Mouse (Mus musculus): ENCODE measurements at regions not wholly inside any gene's neighbourhood (a gene's known extent, or its start where the extent isn't known, plus 50 kb on each side); places are given as distances from the start of the nearest gene placed in this dataset.
A peak's percentile ranks its signal among the peaks of the same experiment; 100 is the strongest.

DNA sequence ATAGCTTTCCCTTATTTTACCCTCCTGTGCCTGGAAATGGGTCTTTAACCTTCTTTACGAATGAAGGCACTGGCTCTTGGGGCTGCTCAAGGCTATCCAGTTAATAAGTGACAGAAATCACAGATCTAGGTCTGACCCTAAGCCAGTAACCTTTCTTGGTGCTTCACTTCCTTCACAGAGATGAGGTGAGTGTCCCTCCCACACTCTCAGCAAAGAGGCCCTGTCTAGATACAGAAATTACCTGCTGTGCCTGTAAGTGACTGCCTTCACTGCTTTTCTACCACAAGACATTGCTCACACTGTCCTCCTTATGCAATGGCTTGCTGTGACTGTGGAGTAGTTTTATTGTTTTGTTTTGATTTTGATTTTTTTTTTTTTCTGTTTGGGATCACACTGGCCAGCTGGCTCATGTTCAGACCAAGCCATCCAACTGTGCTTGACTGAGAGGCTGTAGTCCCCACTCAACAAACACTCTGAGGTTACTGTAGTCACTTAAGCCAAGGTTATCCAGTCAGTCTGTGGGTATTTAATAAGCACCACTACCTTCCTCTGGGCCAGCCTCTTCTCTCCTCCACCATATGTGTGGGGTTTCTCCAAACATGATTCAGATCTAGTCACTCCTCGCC is 73.3 kb upstream of the Tmem17 start:
- Histone ChIP-seq H3K79me2 (ENCODE audit: control insufficient read depth, insufficient read depth) (no peaks in the 10 kb centered on the region), H3K27me3 (ENCODE audit: control insufficient read depth, insufficient read depth, insufficient read length) (no peaks in the 10 kb centered on the region), H3ac (ENCODE audit: control insufficient read depth, insufficient read length) (no peak overlapping the region), H3K4me2 (ENCODE audit: low read depth) (no peak overlapping the region), H3K4me3 (no peak overlapping the region), H3K36me3 (ENCODE audit: control insufficient read depth, insufficient read depth) (no peaks in the 10 kb centered on the region)
- TF ChIP-seq MYOD1 (IDR thresholded peaks at IDR 0.05; ENCODE audit: control insufficient read depth in 1 of 3, insufficient read length in 2 of 3, low read depth in 2 of 3), result no peak
- no peak for TF ChIP-seq REST (IDR thresholded peaks at IDR 0.05; ENCODE audit: insufficient read depth, insufficient read length)
- no peak for TF ChIP-seq MAX (IDR thresholded peaks at IDR 0.05; ENCODE audit: low read depth)
- no peak for TF ChIP-seq TCF12 (IDR thresholded peaks at IDR 0.05; ENCODE audit: insufficient read depth, poor library complexity, severe bottlenecking)
- no peak for TF ChIP-seq POLR2AphosphoS2 (IDR thresholded peaks at IDR 0.05; ENCODE audit: insufficient read length, low read depth)
- no peak for TF ChIP-seq POLR2A (IDR thresholded peaks at IDR 0.05; ENCODE audit: insufficient read length, low read depth)
- no peak for TF ChIP-seq E2F4 (IDR thresholded peaks at IDR 0.05; ENCODE audit: insufficient read depth)
- TF ChIP-seq SRF (IDR thresholded peaks at IDR 0.05; ENCODE audit: control insufficient read depth, insufficient read length, low read depth), result no peak
- TF ChIP-seq USF1 (IDR thresholded peaks at IDR 0.05; ENCODE audit: low read depth), result no peak

DNA sequence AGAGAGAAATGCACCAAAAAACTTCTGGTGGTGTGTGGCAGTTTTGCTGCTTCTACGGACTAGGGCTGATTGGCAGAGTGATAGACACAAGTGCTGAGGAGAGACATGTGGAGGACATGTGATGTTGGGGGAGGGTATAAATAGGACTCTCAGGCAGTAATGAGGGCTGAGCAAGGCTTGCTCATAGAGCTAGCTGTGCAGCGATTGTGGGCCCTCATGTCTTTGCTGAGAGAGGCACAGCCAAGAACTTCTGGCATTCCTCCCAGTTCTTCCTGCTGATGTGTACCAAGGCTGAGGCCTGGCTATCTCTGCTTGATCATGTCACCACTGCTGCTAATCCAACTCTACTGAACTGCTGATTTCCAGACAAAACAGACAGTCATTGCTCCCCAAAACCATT is 71.4 kb upstream of the Tmem17 start:
- H3ac ChIP-seq (ENCODE audit: control insufficient read depth, insufficient read length), result no peak overlapping the region
- H3K79me2 ChIP-seq (ENCODE audit: control insufficient read depth, insufficient read depth), result no peaks in the 10 kb centered on the region
- H3K4me3 ChIP-seq, result no peak overlapping the region
- no peaks in the 10 kb centered on the region for H3K36me3 ChIP-seq (ENCODE audit: control insufficient read depth, insufficient read depth)
- H3K4me2 ChIP-seq (ENCODE audit: low read depth), result no peak overlapping the region
- TF ChIP-seq MYOD1 (IDR thresholded peaks at IDR 0.05; ENCODE audit: control insufficient read depth in 1 of 3, insufficient read length in 2 of 3, low read depth in 2 of 3), result peak in 2 of 3 experiments; percentile 5 to 58
- TF ChIP-seq POLR2AphosphoS2 (IDR thresholded peaks at IDR 0.05; ENCODE audit: insufficient read length, low read depth), result no peak
- peak; percentile 62 for TF ChIP-seq USF1 (IDR thresholded peaks at IDR 0.05; ENCODE audit: low read depth)
- H3K27me3 ChIP-seq (ENCODE audit: control insufficient read depth, insufficient read depth, insufficient read length), result no peaks in the 10 kb centered on the region

GRCm38 (mm10) chr11:22453161-22453560 is 58.7 kb upstream of the Tmem17 start:
- H3K79me2 ChIP-seq (ENCODE audit: control insufficient read depth, insufficient read depth), result no peaks in the 10 kb centered on the region
- no peaks in the 10 kb centered on the region for H3K27me3 ChIP-seq (ENCODE audit: control insufficient read depth, insufficient read depth, insufficient read length)
- no peak overlapping the region for H3K4me2 ChIP-seq (ENCODE audit: low read depth)
- H3K4me3 ChIP-seq, result no peak overlapping the region
- no peak overlapping the region for H3ac ChIP-seq (ENCODE audit: control insufficient read depth, insufficient read length)
- TF ChIP-seq MAX (IDR thresholded peaks at IDR 0.05; ENCODE audit: low read depth) (no peak), USF1 (IDR thresholded peaks at IDR 0.05; ENCODE audit: low read depth) (no peak), TCF12 (IDR thresholded peaks at IDR 0.05; ENCODE audit: insufficient read depth, poor library complexity, severe bottlenecking) (no peak), MYOD1 (IDR thresholded peaks at IDR 0.05; ENCODE audit: control insufficient read depth in 1 of 3, insufficient read length in 2 of 3, low read depth in 2 of 3) (no peak), POLR2AphosphoS2 (IDR thresholded peaks at IDR 0.05; ENCODE audit: insufficient read length, low read depth) (no peak), E2F4 (IDR thresholded peaks at IDR 0.05; ENCODE audit: insufficient read depth) (no peak), REST (IDR thresholded peaks at IDR 0.05; ENCODE audit: insufficient read depth, insufficient read length) (no peak), MYOG (IDR thresholded peaks at IDR 0.05; ENCODE audit: control insufficient read depth in 1 of 3, insufficient read depth in 1 of 3, insufficient read length in 2 of 3, low read depth in 2 of 3) (no peak), TCF3 (IDR thresholded peaks at IDR 0.05; ENCODE audit: insufficient read length, low read depth) (no peak), POLR2A (IDR thresholded peaks at IDR 0.05; ENCODE audit: insufficient read length, low read depth) (no peak), SRF (IDR thresholded peaks at IDR 0.05; ENCODE audit: control insufficient read depth, insufficient read length, low read depth) (no peak), CEBPB (IDR thresholded peaks at IDR 0.05; ENCODE audit: insufficient read depth, poor library complexity, severe bottlenecking) (no peak)
- no peaks in the 10 kb centered on the region for H3K36me3 ChIP-seq (ENCODE audit: control insufficient read depth, insufficient read depth)

- H3K36me3 ChIP-seq (ENCODE audit: control insufficient read depth, insufficient read depth), result no peaks in the 10 kb centered on the region
- no peak overlapping the region for H3K4me3 ChIP-seq
- no peak for TF ChIP-seq MYOG (IDR thresholded peaks at IDR 0.05; ENCODE audit: control insufficient read depth in 1 of 3, insufficient read depth in 1 of 3, insufficient read length in 2 of 3, low read depth in 2 of 3)
- no peak overlapping the region for H3ac ChIP-seq (ENCODE audit: control insufficient read depth, insufficient read length)
- H3K79me2 ChIP-seq (ENCODE audit: control insufficient read depth, insufficient read depth), result no peaks in the 10 kb centered on the region
- H3K27me3 ChIP-seq (ENCODE audit: control insufficient read depth, insufficient read depth, insufficient read length), result no peaks in the 10 kb centered on the region
- no peak overlapping the region for H3K4me2 ChIP-seq (ENCODE audit: low read depth)
Measured at GRCm38 (mm10) chr11:22456286-22456685, 55.6 kb upstream of the Tmem17 start.

DNA sequence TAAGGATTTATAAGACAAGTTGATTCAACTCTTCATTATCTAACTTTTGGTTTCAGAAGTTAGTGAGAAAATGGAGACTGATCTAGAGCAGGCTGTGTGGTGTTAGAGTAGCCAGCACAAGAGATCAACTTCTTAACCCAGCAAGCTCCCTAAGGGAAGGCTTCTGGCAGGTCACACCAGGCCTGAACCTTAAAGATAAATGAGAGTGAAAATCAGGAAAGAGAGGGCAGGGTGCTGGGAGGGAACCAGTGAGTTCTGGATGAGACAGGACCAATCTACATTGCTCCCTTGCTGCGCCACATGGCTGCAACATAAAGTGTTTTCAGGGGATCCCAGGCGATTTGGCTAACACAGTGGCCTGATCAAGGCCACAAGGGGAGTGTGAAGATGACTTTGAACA is 54.7 kb upstream of the Tmem17 start:
- no peaks in the 10 kb centered on the region for H3K36me3 ChIP-seq (ENCODE audit: control insufficient read depth, insufficient read depth)
- no peaks in the 10 kb centered on the region for H3K79me2 ChIP-seq (ENCODE audit: control insufficient read depth, insufficient read depth)
- no peak overlapping the region for H3K4me2 ChIP-seq (ENCODE audit: low read depth)
- TF ChIP-seq MYOD1 (IDR thresholded peaks at IDR 0.05; ENCODE audit: control insufficient read depth in 1 of 3, insufficient read length in 2 of 3, low read depth in 2 of 3), result no peak
- no peak for TF ChIP-seq POLR2AphosphoS2 (IDR thresholded peaks at IDR 0.05; ENCODE audit: insufficient read length, low read depth)
- no peak for TF ChIP-seq TCF3 (IDR thresholded peaks at IDR 0.05; ENCODE audit: insufficient read length, low read depth)
- no peak for TF ChIP-seq POLR2A (IDR thresholded peaks at IDR 0.05; ENCODE audit: insufficient read length, low read depth)
- no peak for TF ChIP-seq REST (IDR thresholded peaks at IDR 0.05; ENCODE audit: insufficient read depth, insufficient read length)
- TF ChIP-seq MAX (IDR thresholded peaks at IDR 0.05; ENCODE audit: low read depth), result no peak
- no peak for TF ChIP-seq MYOG (IDR thresholded peaks at IDR 0.05; ENCODE audit: control insufficient read depth in 1 of 3, insufficient read depth in 1 of 3, insufficient read length in 2 of 3, low read depth in 2 of 3)
- TF ChIP-seq CEBPB (IDR thresholded peaks at IDR 0.05; ENCODE audit: insufficient read depth, poor library complexity, severe bottlenecking), result no peak
- TF ChIP-seq USF1 (IDR thresholded peaks at IDR 0.05; ENCODE audit: low read depth), result no peak
- no peak for TF ChIP-seq E2F4 (IDR thresholded peaks at IDR 0.05; ENCODE audit: insufficient read depth)
- TF ChIP-seq TCF12 (IDR thresholded peaks at IDR 0.05; ENCODE audit: insufficient read depth, poor library complexity, severe bottlenecking), result no peak
- no peak for TF ChIP-seq SRF (IDR thresholded peaks at IDR 0.05; ENCODE audit: control insufficient read depth, insufficient read length, low read depth)
- no peak overlapping the region for H3ac ChIP-seq (ENCODE audit: control insufficient read depth, insufficient read length)
- no peaks in the 10 kb centered on the region for H3K27me3 ChIP-seq (ENCODE audit: control insufficient read depth, insufficient read depth, insufficient read length)
- H3K4me3 ChIP-seq, result no peak overlapping the region

Data from myocyte (in vitro differentiated cells).